Mouse (Mus musculus) erythroblast, embryonic 14.5 days (primary cell): Measurements from ENCODE around the gene Rabgap1l. TPM values are rescaled to one million over a fixed set of nuclear protein-coding genes. Genes with fewer than 3 reads are reported as not detected.
"Not testable (repeated sequence)": the region's sequence is repeated elsewhere in the genome, so short reads cannot be mapped to it uniquely, and the experiment has no call there.

Experiments used
- H3K27me3 ChIP-seq: 2 replicates; pipeline ENCODE4 v1.6.1; 2012; ENCODE audit warnings: inconsistent platforms; ENCODE audit not compliant: control insufficient read depth
- H3K36me3 ChIP-seq: 2 replicates; pipeline ENCODE4 v1.6.1; 2012; ENCODE audit warnings: mild to moderate bottlenecking, inconsistent platforms; ENCODE audit not compliant: control insufficient read depth
- H3K4me1 ChIP-seq: 2 replicates; pipeline ENCODE4 v1.6.1; 2012; ENCODE audit warnings: inconsistent platforms; ENCODE audit not compliant: control insufficient read depth
- H3K4me3 ChIP-seq: replicated peaks from 2 replicates; pipeline ENCODE3; 2012; ENCODE audit warnings: moderate library complexity, mild to moderate bottlenecking, inconsistent platforms
- H3K9me3 ChIP-seq: 2 replicates; pipeline ENCODE4 v1.6.1; 2012; ENCODE audit warnings: low read length, inconsistent platforms, mixed read lengths; ENCODE audit not compliant: control insufficient read depth
- GATA1 ChIP-seq: IDR thresholded peaks from 2 replicates; pipeline ENCODE4 v1.6.1; 2012; ENCODE audit warnings: low read length, inconsistent platforms, mixed read lengths
- TAL1 ChIP-seq: IDR thresholded peaks from 3 replicates; pipeline ENCODE4 v1.6.1; 2012; ENCODE audit warnings: low read length, inconsistent platforms, mixed read lengths
- polyA plus RNA-seq: library from polyadenylated mRNA; stranded (reverse); fragments of >175 nt; gene quantifications from 2 replicates; pipeline ENCODE4 v1.2.3, GENCODE M21; 2012

Rabgap1l gene
- polyA plus RNA-seq, 1 experiment = 1.0 TPM

DNA sequence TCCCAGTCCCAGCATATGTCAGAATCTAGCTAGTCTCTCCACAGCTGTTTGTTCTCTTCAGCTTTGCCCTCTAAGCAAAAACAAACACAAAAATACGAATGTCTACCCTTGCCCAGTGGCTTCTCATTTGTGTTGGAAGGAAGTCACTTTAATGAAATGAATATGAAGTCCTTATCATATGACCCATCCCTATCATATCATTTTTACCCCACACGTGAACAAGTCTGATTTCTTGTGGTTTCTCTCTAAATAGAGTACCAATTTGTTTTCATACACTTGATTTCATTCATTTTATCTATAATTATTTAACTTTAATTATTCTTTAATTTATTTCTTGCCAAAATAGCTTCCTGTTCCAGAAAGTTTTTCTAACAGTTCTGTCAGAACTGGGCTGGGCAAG, 341.3 kb downstream of the Rabgap1l start:
- Histone ChIP-seq H3K4me1 (peaks cover 7% of the 10 kb centered on the region), H3K9me3 (no peaks in the 10 kb centered on the region), H3K27me3 (no peaks in the 10 kb centered on the region), H3K36me3 (peaks cover 5% of the 10 kb centered on the region), H3K4me3 (no peak overlapping the region)
- TF ChIP-seq GATA1 = no peak
- no peak for TF ChIP-seq TAL1

DNA sequence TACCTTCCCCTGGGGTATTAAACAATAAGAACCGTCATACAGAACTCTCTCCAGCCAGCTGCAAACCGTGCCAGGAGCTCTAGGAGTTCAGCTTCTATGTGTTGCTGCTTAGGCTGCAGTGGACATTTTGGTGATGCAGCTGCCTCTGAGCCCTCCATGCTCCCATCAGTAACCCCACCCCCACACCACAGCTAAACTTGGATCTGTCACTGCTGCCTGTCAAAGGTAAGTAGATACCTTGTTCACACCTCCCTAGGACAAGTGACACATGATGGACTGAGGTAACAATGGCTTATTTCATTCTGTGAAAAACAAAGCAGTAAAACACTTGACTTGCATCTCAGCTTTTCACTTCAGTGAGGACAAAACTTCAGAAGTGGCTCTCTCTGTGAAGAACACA, 344.3 kb downstream of the Rabgap1l start:
- H3K4me3 ChIP-seq = no peak overlapping the region
- H3K4me1 ChIP-seq = peaks cover 8% of the 10 kb centered on the region
- TF ChIP-seq GATA1 (no peak), TAL1 (no peak)
- no peaks in the 10 kb centered on the region for H3K9me3 ChIP-seq
- H3K36me3 ChIP-seq = peaks cover 5% of the 10 kb centered on the region
- no peaks in the 10 kb centered on the region for H3K27me3 ChIP-seq

DNA sequence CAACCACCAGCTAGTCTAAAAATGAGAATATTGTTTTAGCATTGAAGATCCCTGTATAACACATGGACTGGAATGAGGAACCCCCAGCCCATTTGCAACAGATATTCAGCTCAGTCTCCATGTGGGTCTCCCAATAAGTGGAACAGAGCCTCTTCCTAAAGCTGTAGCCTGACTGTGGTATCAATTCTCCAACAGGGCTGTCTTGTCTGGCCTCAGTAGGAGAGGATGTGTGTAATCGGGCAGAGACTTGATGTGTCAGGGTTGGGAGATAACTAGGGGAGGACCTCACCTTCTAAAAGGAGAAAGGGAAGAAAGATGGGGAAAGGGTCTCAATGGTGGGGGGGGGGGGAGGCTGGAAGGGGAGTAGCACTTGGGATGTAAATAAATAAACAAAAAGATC, 346.2 kb downstream of the Rabgap1l start:
- no peak for TF ChIP-seq GATA1
- TF ChIP-seq TAL1 = no peak
- Histone ChIP-seq H3K36me3 (peaks cover 5% of the 10 kb centered on the region), H3K9me3 (no peaks in the 10 kb centered on the region)

DNA sequence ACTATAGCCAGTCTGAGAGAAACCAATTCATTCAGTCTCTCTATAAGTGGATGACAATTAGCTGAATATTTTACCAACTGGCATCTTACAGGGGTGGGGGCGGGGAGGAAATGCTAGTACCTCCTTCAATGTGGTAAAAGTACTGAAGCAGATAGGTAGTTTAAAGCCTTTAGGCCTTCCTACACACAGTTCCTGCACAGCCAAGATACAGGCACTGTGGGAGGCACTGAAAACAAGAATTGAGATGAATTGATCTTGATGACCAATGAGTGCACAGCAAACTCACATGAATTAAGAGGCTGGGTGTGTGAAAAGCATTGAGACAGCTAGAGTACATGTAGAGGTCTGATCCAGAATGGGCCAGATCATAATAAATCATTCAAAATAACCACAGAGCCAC, 349.5 kb downstream of the Rabgap1l start:
- peaks cover 6% of the 10 kb centered on the region for H3K36me3 ChIP-seq
- no peaks in the 10 kb centered on the region for H3K27me3 ChIP-seq
- TF ChIP-seq GATA1 (no peak), TAL1 (no peak)
- peaks cover 4% of the 10 kb centered on the region for H3K4me1 ChIP-seq
- H3K4me3 ChIP-seq = no peak overlapping the region
- H3K9me3 ChIP-seq = no peaks in the 10 kb centered on the region

More for the DNA sequence above, 346.2 kb downstream of the Rabgap1l start:
- Histone ChIP-seq H3K27me3 (no peaks in the 10 kb centered on the region), H3K4me1 (peaks cover 9% of the 10 kb centered on the region), H3K4me3 (no peak overlapping the region)

DNA sequence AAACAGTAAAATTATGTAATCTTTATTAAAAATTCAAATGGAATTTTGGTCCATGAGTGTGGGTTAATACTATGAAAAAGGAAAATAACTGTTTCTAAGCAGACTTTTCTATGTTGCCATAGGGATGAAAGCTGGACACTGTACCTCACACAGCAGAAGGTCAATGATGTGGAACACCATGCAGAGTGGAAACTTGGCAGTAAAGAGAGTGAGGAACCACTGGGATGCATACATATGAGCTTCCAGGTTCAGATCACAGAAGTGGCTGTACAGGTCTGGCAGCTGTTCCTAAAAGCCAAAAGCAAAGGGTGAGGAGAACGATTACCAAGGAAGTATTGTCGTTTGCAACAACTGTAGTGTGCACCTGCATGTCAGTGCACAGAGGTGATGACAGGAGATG, 351.3 kb downstream of the Rabgap1l start:
- TF ChIP-seq TAL1 (no peak), GATA1 (no peak)
- H3K36me3 ChIP-seq = peaks cover 6% of the 10 kb centered on the region
- H3K4me1 ChIP-seq = peaks cover 2% of the 10 kb centered on the region
- no peaks in the 10 kb centered on the region for H3K9me3 ChIP-seq
- H3K4me3 ChIP-seq = no peak overlapping the region
- no peaks in the 10 kb centered on the region for H3K27me3 ChIP-seq

DNA sequence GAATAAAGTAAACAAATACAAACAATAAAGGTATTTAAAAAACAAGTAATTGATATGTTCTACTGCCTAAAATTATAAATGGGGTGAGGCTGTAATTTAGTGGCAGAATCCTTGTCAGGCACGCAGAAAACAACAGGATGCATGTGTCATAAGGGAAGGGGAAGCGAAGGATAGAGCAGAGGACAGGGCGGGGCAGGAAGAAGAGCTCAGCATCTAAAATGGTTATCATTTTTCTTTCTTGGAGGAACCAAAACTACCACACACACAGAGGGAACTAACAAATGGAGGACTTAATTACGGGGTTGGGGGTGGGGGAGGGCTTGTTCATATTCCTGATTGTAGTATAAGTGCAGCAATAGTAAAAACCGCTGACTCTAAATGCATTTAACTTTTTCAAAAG, 351.9 kb downstream of the Rabgap1l start:
- Histone ChIP-seq H3K4me1 (peaks cover 2% of the 10 kb centered on the region), H3K36me3 (peaks cover 6% of the 10 kb centered on the region), H3K27me3 (no peaks in the 10 kb centered on the region), H3K9me3 (no peaks in the 10 kb centered on the region), H3K4me3 (no peak overlapping the region)
- TF ChIP-seq TAL1 = no peak
- TF ChIP-seq GATA1 = no peak

DNA sequence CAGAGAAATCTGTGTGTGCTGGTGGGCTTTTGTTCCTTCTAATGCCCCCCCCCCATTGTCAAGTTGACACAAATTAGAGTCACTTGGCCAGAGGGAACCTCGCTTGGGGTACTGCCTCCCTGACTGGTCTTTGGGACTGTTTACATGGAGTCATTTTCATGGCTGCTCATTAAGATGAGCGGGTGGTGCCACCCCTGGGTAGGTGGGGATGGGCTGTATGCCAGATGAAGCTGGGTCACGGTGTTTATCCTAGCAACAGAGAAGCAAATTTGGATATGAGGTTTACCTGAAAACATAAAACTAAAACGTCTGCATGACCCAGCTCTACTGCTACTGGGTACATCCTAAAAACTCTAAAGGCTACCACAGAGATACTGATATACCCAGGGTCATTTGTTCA, 354.2 kb downstream of the Rabgap1l start:
- TF ChIP-seq TAL1 (no peak), GATA1 (no peak)
- no peaks in the 10 kb centered on the region for H3K9me3 ChIP-seq
- no peaks in the 10 kb centered on the region for H3K27me3 ChIP-seq
- peaks cover 6% of the 10 kb centered on the region for H3K36me3 ChIP-seq
- peaks cover 4% of the 10 kb centered on the region for H3K4me1 ChIP-seq
- H3K4me3 ChIP-seq = no peak overlapping the region

DNA sequence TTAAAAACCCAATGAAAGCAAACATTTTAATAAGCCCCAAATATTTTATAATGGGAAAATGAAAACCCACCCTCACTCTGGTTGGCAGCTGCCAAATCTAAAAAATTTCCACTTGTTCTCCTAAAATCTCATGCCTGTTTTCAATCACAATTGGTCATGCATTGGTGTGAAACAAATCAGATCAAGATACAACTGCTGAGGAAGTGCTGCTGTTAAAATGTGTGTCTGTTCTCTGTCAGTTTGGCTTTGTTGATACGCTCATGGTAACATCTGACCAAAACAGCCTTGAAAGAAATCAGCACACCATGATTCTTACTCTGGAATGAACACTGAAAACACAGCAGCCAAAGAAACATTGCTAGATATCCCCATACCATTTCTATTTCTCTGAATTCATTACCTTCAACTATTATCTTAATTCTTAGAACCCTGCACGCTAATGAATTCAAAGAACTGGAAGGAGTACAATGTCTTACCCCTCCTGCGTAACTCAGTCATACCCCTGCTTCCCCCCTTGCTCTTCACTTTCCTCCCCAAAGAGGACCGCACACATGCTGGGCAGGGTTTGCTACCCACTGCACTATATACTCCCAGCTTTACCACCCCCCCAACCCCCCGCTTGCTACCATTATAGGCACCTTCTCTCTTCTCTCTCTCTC, 375.7 kb downstream of the Rabgap1l start:
- TF ChIP-seq GATA1 (no peak), TAL1 (no peak)

DNA sequence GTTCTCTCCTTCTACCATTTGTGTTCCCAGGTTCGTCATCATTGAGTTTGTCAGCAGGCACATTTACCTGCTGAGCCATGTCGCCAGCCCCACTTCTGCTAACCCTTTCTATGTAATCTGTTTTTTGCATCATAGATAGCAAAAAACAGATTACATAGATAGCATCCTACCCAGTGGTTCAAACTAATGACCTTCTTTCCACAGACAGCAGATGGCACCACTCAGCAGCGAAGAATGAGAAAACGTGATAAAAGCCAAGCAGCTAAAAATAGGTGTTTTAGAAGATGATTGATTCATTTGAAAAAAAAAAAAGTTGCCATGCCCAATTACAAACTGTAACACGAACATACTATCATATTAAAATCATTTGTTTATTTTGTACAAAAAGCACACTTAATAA, 382.2 kb downstream of the Rabgap1l start:
- Histone ChIP-seq H3K36me3 (peaks cover 6% of the 10 kb centered on the region), H3K4me1 (peaks cover 68% of the 10 kb centered on the region), H3K4me3 (peak overlapping the region; percentile 41), H3K9me3 (no peaks in the 10 kb centered on the region), H3K27me3 (no peaks in the 10 kb centered on the region)
- TF ChIP-seq TAL1 (no peak), GATA1 (no peak)

More for the DNA sequence above, 375.7 kb downstream of the Rabgap1l start:
- Histone ChIP-seq H3K9me3 (no peaks in the 10 kb centered on the region), H3K4me1 (peaks cover 25% of the 10 kb centered on the region), H3K4me3 (no peak overlapping the region), H3K27me3 (no peaks in the 10 kb centered on the region), H3K36me3 (no peaks in the 10 kb centered on the region)

DNA sequence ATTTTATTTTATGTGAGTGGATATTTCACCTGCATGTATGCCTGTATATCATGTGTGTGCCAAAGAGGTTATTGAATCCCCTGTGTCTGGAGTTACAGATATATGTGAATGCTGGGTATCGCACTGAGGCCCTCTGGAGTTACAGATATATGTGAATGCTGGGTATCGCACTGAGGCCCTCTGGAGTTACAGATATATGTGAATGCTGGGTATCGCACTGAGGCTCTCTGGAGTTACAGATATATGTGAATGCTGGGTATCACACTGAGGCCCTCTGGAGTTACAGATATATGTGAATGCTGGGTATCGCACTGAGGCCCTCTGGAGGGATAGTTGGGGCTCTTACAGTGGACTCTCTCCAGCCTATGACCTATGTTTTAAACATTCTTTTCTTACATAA, 383.3 kb downstream of the Rabgap1l start:
- Histone ChIP-seq H3K4me3 (peak overlapping the region; percentile 28), H3K4me1 (peaks cover 72% of the 10 kb centered on the region)
- H3K9me3 ChIP-seq, H3K36me3 ChIP-seq, H3K27me3 ChIP-seq: not testable (repeated sequence)
- peak; percentile 82 for TF ChIP-seq GATA1
- TF ChIP-seq TAL1 = peak; percentile 83
